Mouse (Mus musculus) forebrain, embryonic 12.5 days (tissue): ENCODE measurements around the gene Frrs1. TPM values are rescaled to one million over a fixed set of nuclear protein-coding genes. Genes with fewer than 3 reads are reported as not detected.

Experiments used
- polyA plus RNA-seq: library from polyadenylated mRNA; unstranded; fragments of >200 nt; fragmentation: Nextera tagmentation; extraction: Ambion mirVana; gene quantifications from 2 replicates; pipeline ENCODE4 v1.2.1, GENCODE M21; 2016

Frrs1 gene
- polyA plus RNA-seq, 1 experiment from 2014 or later = 6.5 TPM

Other genes with a start within 250 kb of the Frrs1 start
- gene Trmt13, start 244.9 kb upstream of the Frrs1 start, polyA plus RNA-seq = 28.5 and 30.7 TPM in 2 replicates
- 77.6 and 79.3 TPM in 2 replicates for gene Mfsd14a, start 196.8 kb upstream of the Frrs1 start, polyA plus RNA-seq
- gene Gm43191, start 178.2 kb upstream of the Frrs1 start, polyA plus RNA-seq = 0.81 TPM in 1 of 2 replicates, not detected in the other
- 8.0 and 10.2 TPM in 2 replicates for gene Slc35a3, start 146.6 kb upstream of the Frrs1 start, polyA plus RNA-seq
- gene Agl, start 51.3 kb upstream of the Frrs1 start, polyA plus RNA-seq = 15.9 and 16.3 TPM in 2 replicates
- not detected in 2 replicates for gene 4930455H04Rik, start 108.8 kb downstream of the Frrs1 start, polyA plus RNA-seq
- 7.0 and 7.4 TPM in 2 replicates for gene Palmd, start 109.5 kb downstream of the Frrs1 start, polyA plus RNA-seq